Mouse (Mus musculus): ENCODE measurements at regions not wholly inside any gene's neighbourhood (a gene's known extent, or its start where the extent isn't known, plus 50 kb on each side); places are given as distances from the start of the nearest gene placed in this dataset.

DNA sequence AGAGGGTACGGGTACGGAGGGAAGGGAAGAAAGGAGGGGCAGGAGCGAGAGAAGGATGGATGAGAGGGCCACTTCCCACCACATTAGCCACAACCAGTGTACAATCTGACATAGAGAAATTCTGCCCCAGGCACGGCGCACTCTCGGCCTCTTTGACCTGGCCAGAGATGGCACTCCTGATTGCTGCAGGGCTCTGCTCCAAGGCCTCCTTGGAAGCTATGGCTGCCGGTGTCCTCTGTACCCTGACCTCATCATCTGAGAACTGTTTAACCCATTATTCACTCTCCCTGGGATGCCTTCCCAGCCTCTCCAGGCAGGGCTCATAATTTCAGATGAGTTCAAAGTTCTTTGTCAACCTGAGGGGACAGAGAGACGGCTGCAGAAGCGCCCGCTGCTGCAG lies 78.3 kb downstream of the 1700001O22Rik start:
- TF ChIP-seq CTCF (IDR thresholded peaks at IDR 0.05 in 2 of 3, conservative IDR thresholded peaks at IDR 0.05 in 1 of 3; ENCODE audit: control insufficient read depth in 1 of 3, insufficient read depth in 1 of 3, low read depth in 2 of 3, low read length in 3 of 3, poor library complexity in 1 of 3, severe bottlenecking in 1 of 3) (no peak), UBTF (IDR thresholded peaks at IDR 0.05; ENCODE audit: borderline replicate concordance, insufficient read depth, low read depth, low read length) (no peak), TAL1 (IDR thresholded peaks at IDR 0.05; ENCODE audit: low read length) (no peak), POLR2A (IDR thresholded peaks at IDR 0.05; ENCODE audit: control insufficient read depth in 1 of 2, insufficient read depth in 1 of 2, low read depth in 1 of 2, low read length in 2 of 2, poor library complexity in 1 of 2) (no peak), RCOR1 (IDR thresholded peaks at IDR 0.05; ENCODE audit: low read depth, low read length) (no peak), POLR2AphosphoS5 (IDR thresholded peaks at IDR 0.05; ENCODE audit: borderline replicate concordance, low read depth, low read length) (no peak), POLR2AphosphoS2 (IDR thresholded peaks at IDR 0.05; ENCODE audit: low read length) (no peak), CHD2 (IDR thresholded peaks at IDR 0.05; ENCODE audit: low read length) (no peak), KAT2A (conservative IDR thresholded peaks at IDR 0.05; ENCODE audit: low read depth, low read length) (no peak), MYB (IDR thresholded peaks at IDR 0.05; ENCODE audit: low read depth, low read length) (no peak), EP300 (IDR thresholded peaks at IDR 0.05; ENCODE audit: low read depth in 1 of 2, low read length in 2 of 2) (no peak), ZC3H11A (IDR thresholded peaks at IDR 0.05; ENCODE audit: low read depth, low read length) (no peak), JUND (IDR thresholded peaks at IDR 0.05; ENCODE audit: low read depth, low read length) (no peak), MEF2A (IDR thresholded peaks at IDR 0.05; ENCODE audit: extremely low read depth, insufficient replicate concordance, low read depth, low read length, poor library complexity, severe bottlenecking) (no peak)
